Mouse (Mus musculus) urinary bladder, adult 2 months (tissue): ENCODE measurements around the gene Smox. TPM values are rescaled to one million over a fixed set of nuclear protein-coding genes. Genes with fewer than 3 reads are reported as not detected.
A peak's percentile ranks its signal among the peaks of the same experiment; 100 is the strongest.

Experiments used
- DNase-seq: peaks from one replicate; pipeline ENCODE4 v3.0.0; 2022; ENCODE audit warnings: low spot score
- polyA plus RNA-seq: library from polyadenylated mRNA; depleted of rRNA; stranded (reverse); fragments of >200 nt; gene quantifications from 2 replicates; pipeline ENCODE4 v1.2.3, GENCODE M21; 2012; rRNA removed

Gene Smox
- polyA plus RNA-seq, 1 experiment, result 18.4 TPM

- DNase-seq, result no peak
Measured at GRCm38 (mm10) chr2:131551701-131552620, 60.7 kb downstream of the Smox start.

- peak; percentile 4 for DNase-seq
Measured at GRCm38 (mm10) chr2:131552736-131553400, 61.6 kb downstream of the Smox start.

- DNase-seq, result no peak
Measured at GRCm38 (mm10) chr2:131557896-131558295, 66.6 kb downstream of the Smox start.

- DNase-seq, result no peak
Measured at GRCm38 (mm10) chr2:131560205-131560919, 69.1 kb downstream of the Smox start.

- DNase-seq, result no peak
Measured at GRCm38 (mm10) chr2:131561344-131561870, 70.1 kb downstream of the Smox start.

- no peak for DNase-seq
Measured at GRCm38 (mm10) chr2:131561891-131562585, 70.7 kb downstream of the Smox start, which contains the start of gene Adra1d. Gene Adra1d, minus strand, starts transcription at chr2:131562283.

GRCm38 (mm10) chr2:131562586-131563122 is 71.4 kb downstream of the Smox start:
- DNase-seq, result no peak

Other genes starting within 250 kb of the Smox start
- 27.0 and 33.0 TPM in 2 replicates for gene Pank2, start 229.0 kb upstream of the Smox start, polyA plus RNA-seq
- 5.4 and 6.2 TPM in 2 replicates for gene Rnf24, start 138.6 kb upstream of the Smox start, polyA plus RNA-seq
- gene Adra1d, start 70.8 kb downstream of the Smox start, polyA plus RNA-seq, result 0.97 and 1.1 TPM in 2 replicates